Mouse (Mus musculus) embryonic stem cell, embryonic (primary cell): ENCODE data around the gene C1qtnf5.

Source experiments
- CTCF ChIA-PET, 4 experiments: fragments of 300-600 bp in 2 of 4; fragments of 350-600 bp in 2 of 4; sonication (Branson Sonifier 250); formaldehyde crosslinking; loops; one replicate each; lab custom pipeline; 2022; ENCODE audit warnings: inconsistent platforms in 2 of 4; lab: Charles Lee
- POLR2A ChIA-PET, 4 experiments: fragments of 300-600 bp in 2 of 4; fragments of 350-600 bp in 2 of 4; sonication (Branson Sonifier 250); formaldehyde crosslinking; loops; one replicate each; lab custom pipeline; 2022; ENCODE audit warnings: antibody characterized with exemption in 4 of 4, inconsistent platforms in 1 of 4; lab: Charles Lee

Gene C1qtnf5

DNA sequence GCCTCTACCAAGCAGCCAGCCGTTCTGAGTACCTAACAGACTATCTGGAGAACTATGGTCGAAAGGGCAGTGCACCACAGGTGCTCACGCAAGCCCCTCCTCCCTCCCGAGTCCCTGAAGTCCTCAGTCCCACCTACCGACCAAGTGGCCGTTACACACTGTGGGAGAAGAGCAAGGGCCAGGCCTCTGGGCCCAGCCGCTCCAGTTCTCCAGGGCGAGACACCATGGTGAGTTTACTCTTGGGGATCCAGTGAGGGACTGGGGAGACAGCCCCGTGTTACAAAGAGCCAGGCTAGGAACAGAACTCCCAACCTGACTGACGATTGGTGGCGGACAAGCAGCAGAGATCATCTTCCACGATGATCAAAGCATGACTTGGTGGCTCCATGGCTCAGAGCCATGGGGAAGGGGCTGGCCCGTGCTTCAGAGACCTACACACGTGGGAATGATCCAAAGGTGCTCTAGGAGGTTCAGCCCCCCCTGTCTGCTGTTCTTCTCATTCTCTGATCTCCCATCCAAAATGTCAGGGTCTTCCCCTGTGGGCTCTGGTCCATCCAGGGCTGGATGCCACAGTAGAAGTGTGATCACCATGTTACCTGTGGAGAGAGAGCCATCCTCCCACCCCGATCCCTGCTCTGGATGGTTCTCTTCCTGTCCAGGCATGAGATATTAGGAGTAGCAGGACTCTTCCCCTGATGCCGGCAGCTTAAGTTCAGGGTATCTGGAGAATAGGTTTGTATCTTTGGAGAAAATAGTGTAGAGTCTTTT is 30.9 kb upstream of the C1qtnf5 start:
- CTCF ChIA-PET: interaction anchor here (0.6 to 5.5 kb wide), 47 partner anchors 9 to 1047 kb away, joined by 3 to 97 read pairs (median 5); partner anchors contain the start of genes Usp2 (in 2 of the 4), C1qtnf5 (in 1 of the 4), Dpagt1 (in 1 of the 4) and Gm49380 (in 1 of the 4)
- POLR2A ChIA-PET: interaction anchor here (0.5 to 2.4 kb wide), 25 partner anchors 7 to 723 kb away, joined by 3 to 17 read pairs (median 4); partner anchors contain the start of genes H2afx (in 2 of the 4) and Usp2 (in 2 of the 4)

DNA sequence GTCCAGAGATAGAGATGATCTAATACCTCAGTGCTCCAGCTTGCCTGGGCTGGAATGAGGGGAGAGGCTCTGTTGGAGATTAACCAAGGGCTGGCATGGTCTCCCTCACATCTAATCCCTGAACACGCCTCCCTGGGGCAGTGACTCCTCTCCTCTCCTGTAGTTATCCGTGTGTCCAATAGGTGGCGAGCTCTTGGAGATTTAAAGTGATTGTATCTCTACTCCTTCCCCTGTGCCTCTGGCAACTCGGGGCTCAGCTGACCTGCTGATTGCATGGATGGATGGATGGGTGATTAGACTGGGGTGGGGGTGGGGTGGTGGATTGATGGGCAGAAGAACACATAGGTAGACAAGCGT is 30.3 kb upstream of the C1qtnf5 start:
- POLR2A ChIA-PET: interaction anchor here (0.6 to 2.4 kb wide), 24 partner anchors 8 to 724 kb away, joined by 3 to 17 read pairs (median 4); partner anchors contain the start of genes H2afx (in 2 of the 4) and Usp2 (in 2 of the 4)
- CTCF ChIA-PET: interaction anchor here (0.5 to 5.5 kb wide), 58 partner anchors 9 to 1048 kb away, joined by 3 to 97 read pairs (median 4); partner anchors contain the start of genes Usp2 (in 2 of the 4), C1qtnf5 (in 1 of the 4), Dpagt1 (in 1 of the 4) and Gm49380 (in 1 of the 4)

DNA sequence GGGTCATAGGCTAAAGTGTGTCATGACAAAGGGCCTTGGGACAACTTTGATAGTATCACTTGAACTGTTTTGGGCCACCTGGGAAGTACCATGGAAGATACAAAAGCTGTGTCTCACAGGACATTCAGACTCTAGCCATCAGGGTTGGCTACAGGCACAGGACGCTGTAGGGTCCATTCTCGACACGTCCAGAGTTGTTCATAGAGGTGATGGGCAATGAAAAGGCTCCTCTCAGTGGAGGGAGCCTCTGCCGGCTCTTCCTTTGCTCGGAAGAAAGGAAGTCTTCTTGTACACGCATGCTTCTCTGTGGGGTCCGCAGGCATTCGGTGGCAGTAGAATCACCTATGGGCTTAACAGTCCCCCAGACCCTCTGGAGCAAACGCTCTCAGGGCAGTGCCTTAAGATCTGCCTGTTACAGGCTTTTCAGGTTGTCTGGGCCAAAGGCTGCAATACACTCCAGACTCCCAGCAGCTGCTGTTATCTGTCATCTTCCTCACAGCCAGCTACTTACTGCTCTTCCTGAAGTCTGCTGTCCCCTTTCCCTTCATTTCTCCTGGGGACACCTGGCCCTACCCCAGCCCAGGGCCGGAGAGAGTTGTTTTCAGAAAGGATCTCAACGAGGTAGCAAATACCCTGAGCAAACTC is 29.7 kb upstream of the C1qtnf5 start:
- POLR2A ChIA-PET: interaction anchor here (0.7 to 2.4 kb wide), 20 partner anchors 7 to 266 kb away, joined by 3 to 17 read pairs (median 5); partner anchors contain the start of genes Usp2 (in 2 of the 4) and H2afx (in 1 of the 4)
- CTCF ChIA-PET: interaction anchor here (0.5 to 5.5 kb wide), 50 partner anchors 8 to 801 kb away, joined by 3 to 97 read pairs (median 5); partner anchors contain the start of genes Usp2 (in 2 of the 4), C1qtnf5 (in 1 of the 4), Dpagt1 (in 1 of the 4) and Gm49380 (in 1 of the 4)

DNA sequence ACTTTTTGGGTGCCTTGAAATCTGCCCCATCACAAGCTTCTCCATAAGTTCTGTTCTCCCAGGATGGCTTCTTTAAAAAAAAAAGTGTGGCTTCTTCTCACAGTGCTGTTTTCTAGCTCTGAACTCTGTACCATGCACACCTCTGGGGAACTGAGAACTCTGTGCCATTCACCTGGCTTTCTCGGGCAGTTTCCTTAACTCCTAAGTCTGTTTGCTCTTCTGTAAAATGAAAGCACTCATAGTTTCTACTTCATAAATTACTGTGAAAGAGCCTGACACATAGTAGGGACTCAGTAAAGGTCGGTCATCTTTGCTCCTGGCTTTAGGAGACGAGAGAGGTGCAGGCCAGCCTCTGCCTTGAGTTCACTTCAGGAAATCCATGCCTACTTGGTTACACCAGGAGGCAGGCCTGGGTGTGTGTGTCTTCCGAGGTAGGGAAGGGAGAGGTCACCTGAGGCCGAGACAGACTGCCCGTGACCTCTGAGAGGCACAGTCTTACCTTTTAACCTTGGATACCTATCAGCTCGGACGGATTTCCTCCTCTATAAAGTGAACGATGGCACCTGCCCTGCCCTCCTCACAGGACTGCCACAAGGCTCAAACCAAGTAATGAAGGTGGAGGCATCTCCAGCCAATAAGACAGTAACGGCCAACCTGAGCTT is 28.8 kb upstream of the C1qtnf5 start:
- POLR2A ChIA-PET: interaction anchor here in 1 of 4 experiments (1.4 kb wide), 1 partner anchor 9 kb away, joined by 3 read pairs; no protein-coding TSS in a partner anchor
- CTCF ChIA-PET: interaction anchor here (0.6 to 5.5 kb wide), 12 partner anchors 8 to 208 kb away, joined by 3 to 97 read pairs (median 9); partner anchors contain the start of genes Gm49380 (in 1 of the 4), Rnf26 (in 1 of the 4) and Usp2 (in 1 of the 4)

DNA sequence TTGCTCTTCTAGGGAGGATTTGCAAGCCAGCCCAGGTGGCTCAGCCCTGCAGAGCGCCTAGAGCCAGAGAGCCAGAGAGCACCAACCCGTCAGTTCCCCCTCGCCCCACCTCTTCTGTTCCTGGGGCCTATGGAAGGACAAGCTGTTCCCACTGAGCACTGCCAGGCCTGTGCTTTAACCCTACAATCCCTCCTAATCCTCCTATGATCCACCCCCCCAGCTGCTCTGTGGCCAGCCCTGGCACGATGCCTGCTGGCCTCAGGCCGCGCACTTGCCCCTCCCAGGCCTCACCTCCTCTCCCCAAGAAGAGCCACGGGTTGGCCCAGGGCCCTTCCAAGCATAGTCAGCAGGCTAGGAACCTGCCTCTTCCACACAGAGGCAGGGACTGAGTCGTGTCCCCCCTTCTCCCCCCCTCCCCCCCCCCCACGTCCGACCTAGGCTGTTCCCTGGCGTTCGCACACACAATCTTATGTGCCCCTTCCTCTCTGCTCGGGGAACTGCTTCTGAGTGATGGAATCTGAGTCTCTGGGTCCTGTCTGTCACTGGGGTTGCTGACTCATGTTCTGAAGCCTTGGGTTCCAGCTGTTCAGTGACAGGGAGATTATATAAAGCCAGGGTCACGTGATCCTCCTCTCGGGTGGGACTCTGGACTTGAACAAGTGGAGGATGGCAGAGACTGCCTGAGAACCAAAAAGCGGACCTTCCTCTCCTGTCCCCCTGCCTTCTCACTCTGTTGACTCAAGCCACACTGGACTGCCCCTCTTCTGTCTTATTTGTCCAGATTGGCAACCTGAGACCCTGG is 27.9 kb upstream of the C1qtnf5 start:
- ChIA-PET POLR2A (interaction anchor here in 1 of 4 experiments (1.4 to 2.2 kb wide), 2 partner anchors 8 to 10 kb away, joined by 3 to 7 read pairs; no protein-coding TSS in a partner anchor), CTCF (interaction anchor here in 2 of 4 experiments (0.7 to 5.4 kb wide), 5 partner anchors 9 to 95 kb away, joined by 3 to 50 read pairs (median 6); partner anchors contain the start of genes Gm49380 (in 1 of the 2) and Rnf26 (in 1 of the 2))

DNA sequence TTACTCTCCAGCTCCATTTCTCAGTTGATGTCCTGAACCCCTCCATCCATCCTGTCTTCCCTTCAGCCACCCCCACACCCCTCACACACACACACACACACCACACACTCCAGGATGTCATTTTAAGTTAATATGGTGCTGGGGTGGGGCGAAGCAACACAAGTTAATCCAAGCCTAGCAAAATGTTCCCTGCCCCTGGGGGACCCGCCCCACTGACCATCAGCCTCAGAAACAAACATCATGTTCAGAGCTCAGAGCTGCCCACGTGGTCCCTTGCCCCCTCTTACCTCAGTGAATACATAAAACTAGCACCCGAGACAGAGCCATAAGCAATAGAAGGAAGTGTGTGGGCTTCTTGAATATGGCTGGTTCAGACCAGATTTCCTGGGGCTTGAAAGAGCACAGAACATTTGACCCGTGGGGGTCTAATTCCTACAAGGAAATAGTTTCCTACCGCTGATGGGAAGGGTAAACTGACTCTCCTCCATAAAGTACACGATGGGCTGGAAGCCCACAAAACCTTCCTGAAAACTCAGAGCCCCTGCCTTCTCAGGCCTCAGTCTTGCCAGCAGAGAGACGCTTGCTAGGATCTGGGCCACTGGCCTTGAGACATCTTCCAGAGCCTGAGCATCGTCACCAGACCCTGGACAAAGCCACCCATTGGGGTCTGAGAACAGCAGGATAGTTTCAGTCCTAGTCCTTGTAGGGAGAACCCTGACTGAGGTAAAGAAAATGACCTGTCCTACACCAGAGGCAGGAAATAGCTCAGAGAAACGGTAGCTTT is 26.9 kb upstream of the C1qtnf5 start:
- CTCF ChIA-PET: interaction anchor here in 1 of 4 experiments (1.5 to 2.6 kb wide), 2 partner anchors 7 to 9 kb away, joined by 4 to 9 read pairs; no protein-coding TSS in a partner anchor

DNA sequence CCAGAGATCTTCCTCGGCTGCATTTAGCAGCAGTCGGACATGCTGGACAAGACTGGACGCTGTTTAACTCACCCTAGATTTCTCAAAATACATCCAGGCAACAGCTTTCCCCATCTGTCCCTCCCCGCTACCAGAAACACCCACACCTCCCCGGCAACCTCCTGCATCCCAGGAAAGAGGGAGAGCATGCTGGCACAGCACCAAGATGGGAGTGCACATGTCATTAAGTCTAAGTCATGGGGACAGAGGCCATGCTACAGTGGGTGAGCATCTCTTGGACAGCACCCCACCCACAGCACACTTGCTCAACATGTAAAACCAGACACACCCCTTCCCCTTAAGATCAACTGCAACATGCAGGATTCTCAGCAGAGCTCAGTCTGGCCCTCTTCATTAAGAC is 26.1 kb upstream of the C1qtnf5 start:
- ChIA-PET POLR2A (interaction anchor here in 1 of 4 experiments (2.2 kb wide), 1 partner anchor 9 kb away, joined by 7 read pairs; no protein-coding TSS in a partner anchor), CTCF (interaction anchor here in 1 of 4 experiments (1.5 kb wide), 1 partner anchor 8 kb away, joined by 4 read pairs; no protein-coding TSS in a partner anchor)

More for the DNA sequence above, 26.9 kb upstream of the C1qtnf5 start:
- POLR2A ChIA-PET: interaction anchor here in 1 of 4 experiments (1.4 to 2.2 kb wide), 2 partner anchors 7 to 9 kb away, joined by 3 to 7 read pairs; no protein-coding TSS in a partner anchor

DNA sequence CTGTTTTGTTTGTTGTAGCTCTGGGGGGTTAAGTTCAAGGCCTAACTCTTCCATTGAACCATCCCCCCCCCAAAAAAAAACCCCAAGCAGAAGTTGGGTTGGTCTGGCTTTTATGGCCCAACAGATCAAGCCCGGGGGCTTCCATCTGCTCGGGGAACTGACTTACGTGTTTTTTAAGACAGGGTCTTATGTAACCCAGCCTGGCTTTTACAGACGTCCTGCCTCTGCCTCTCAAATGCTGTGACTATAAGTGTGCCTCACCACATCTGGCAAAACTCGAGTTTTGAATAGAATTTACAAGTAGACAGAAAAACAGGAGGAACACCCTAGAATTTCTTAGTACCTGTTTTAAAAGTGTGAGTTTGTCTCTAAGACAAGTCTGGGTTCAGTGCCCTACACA is 25.5 kb upstream of the C1qtnf5 start:
- CTCF ChIA-PET: interaction anchor here in 2 of 4 experiments (1.2 to 1.5 kb wide), 2 partner anchors 9 to 14 kb away, joined by 4 to 5 read pairs; no protein-coding TSS in a partner anchor

DNA sequence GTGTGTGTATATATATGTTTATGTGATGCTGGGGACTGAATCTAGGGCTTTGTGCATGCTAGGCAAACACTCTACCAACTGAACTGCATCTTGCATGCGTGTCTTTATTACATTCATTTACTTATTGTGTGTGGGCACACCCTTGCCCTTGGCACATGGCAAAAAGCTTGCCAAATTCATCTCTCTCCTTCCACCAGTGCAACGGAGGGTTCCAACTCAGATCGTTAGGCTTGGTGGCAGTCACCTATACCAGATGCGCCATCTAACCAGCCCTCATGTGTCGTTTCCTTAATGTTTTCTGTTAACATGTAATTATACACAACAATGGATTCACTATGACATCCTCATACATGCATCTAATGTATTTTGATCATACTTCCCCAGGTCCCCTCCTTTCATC is 24.8 kb upstream of the C1qtnf5 start:
- ChIA-PET POLR2A (interaction anchor here in 1 of 4 experiments (1.3 to 4.5 kb wide), 2 partner anchors 13 to 91 kb away, joined by 3 to 23 read pairs; no protein-coding TSS in a partner anchor), CTCF (interaction anchor here in 3 of 4 experiments (0.5 to 1.5 kb wide), 4 partner anchors 12 to 977 kb away, joined by 3 to 5 read pairs (median 4); no protein-coding TSS in a partner anchor)

More for the DNA sequence above, 25.5 kb upstream of the C1qtnf5 start:
- POLR2A ChIA-PET: interaction anchor here in 1 of 4 experiments (2.2 kb wide), 1 partner anchor 8 kb away, joined by 7 read pairs; no protein-coding TSS in a partner anchor

DNA sequence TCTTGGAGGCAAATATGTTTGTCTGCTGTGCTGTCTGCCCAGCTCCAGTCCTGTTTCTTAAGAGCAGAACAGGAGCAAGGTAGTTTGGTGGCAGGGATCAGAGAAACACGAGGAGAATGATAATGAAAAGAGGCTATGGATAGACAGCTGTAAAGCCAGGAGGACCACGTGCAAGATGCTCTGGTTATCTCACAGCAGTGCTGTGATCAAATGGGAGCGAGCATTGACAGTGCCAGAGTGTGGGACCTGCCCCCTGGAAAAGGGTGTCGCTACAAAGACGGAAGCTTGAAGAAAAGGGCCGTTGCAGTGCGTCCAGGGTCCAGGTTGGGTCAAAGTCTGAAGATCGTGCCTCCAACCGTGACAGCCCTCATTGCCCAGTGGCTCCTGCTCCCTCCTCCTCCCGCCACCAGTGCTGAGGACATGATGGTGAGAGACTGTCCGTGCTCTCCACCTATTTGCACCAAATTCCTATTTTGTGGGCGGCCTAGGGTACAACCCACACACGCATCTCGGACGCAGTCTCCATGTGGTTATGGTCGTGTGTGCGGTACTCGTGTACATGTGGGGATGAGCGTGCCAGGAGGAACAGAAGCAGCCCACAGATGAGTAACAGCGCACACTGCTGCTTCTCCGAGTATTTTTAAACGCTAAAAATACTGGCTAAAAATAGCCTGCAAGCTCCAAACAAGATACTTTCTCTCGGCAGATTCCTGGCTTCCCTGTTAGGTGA is 23.5 kb upstream of the C1qtnf5 start:
- POLR2A ChIA-PET: interaction anchor here in 3 of 4 experiments (0.6 to 4.5 kb wide), 20 partner anchors 8 to 638 kb away, joined by 3 to 23 read pairs (median 4); partner anchors contain the start of genes Usp2 (in 2 of the 3), C2cd2l (in 1 of the 3) and H2afx (in 1 of the 3)

DNA sequence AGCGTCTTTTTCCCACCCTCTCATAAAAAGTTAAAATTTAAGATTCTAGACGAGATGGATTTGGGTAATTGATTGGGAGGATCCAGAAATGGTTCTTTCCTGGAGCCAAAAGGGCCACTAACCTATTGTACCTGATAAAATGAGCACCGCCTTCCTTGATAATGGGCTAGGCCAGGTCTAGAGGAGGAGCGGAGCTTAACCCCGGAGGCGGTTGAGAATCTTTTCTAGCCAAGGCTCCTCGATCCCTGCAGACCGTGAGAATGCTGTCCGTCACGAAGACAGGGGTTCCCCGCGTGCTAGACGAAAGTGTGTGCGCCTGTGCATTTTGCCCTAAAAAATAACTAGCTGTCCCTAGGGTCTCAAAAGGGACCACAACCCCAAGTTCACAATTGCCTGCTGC is 22.8 kb upstream of the C1qtnf5 start:
- CTCF ChIA-PET: interaction anchor here (0.5 to 7.2 kb wide), 19 partner anchors 9 to 1404 kb away, joined by 3 to 48 read pairs (median 5); partner anchors contain the start of gene Usp2 (in 1 of the 4)
- POLR2A ChIA-PET: interaction anchor here in 3 of 4 experiments (0.6 to 4.5 kb wide), 24 partner anchors 8 to 313 kb away, joined by 3 to 23 read pairs (median 4); partner anchors contain the start of genes Usp2 (in 2 of the 3), C2cd2l (in 1 of the 3), Cbl (in 1 of the 3) and H2afx (in 1 of the 3)

More for the DNA sequence above, 23.5 kb upstream of the C1qtnf5 start:
- CTCF ChIA-PET: interaction anchor here in 3 of 4 experiments (0.5 to 7.2 kb wide), 15 partner anchors 8 to 348 kb away, joined by 3 to 48 read pairs (median 4); no protein-coding TSS in a partner anchor

DNA sequence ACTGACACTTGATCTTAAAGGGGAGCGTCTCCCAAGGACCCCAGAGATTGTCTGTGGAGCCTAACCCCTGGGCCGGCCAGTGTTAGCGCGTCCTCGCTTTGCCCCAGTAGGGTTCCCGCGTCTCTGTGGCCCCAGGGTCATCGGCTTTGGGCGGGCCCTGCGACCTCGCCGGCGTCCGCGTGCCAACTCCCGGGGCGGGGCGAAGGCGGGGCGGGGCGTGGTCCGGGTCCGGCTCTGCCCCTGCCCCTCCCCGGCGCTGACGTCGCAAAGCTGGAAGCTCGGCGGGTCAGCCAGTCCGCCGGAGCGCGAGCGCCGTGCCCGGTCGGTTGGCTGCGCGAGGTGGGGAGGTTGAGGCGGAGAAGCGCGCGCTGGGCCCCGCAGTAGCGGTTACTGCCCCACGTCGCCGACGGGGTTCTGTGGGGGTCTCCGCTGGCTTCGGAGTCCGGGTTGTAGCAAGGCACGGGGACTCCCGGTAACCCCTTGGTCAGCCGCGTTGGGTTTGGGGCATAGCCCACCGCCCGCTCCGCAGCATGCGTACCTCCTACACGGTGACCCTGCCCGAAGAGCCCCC is 22.3 kb upstream of the C1qtnf5 start:
- POLR2A ChIA-PET: interaction anchor here (0.6 to 4.5 kb wide), 27 partner anchors 8 to 312 kb away, joined by 3 to 23 read pairs (median 4); partner anchors contain the start of genes Usp2 (in 3 of the 4), C2cd2l (in 1 of the 4), Cbl (in 1 of the 4) and H2afx (in 1 of the 4)

DNA sequence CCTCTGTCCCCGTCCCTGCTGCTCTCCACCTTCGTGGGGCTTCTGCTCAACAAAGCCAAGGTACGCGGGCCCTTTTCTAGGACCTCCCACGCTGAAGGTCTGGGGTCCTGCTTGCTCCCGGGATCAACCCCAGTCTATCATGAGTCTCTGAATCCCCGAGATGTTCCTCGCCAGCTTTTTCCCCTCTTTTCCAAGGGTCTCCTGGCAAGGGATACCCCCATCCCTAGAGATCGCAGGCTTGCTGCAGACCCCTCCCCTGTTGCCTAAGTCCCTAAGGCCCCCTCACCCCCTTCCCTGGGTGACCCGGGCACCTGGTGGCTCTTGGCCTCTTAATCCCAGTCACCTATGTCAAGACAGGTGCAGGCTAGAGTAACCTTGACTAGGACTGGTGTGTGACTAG is 21.8 kb upstream of the C1qtnf5 start:
- CTCF ChIA-PET: interaction anchor here in 3 of 4 experiments (0.6 to 7.2 kb wide), 17 partner anchors 9 to 1270 kb away, joined by 3 to 48 read pairs (median 5); partner anchors contain the start of gene Usp2 (in 2 of the 3)
- POLR2A ChIA-PET: interaction anchor here (0.8 to 4.5 kb wide), 22 partner anchors 9 to 312 kb away, joined by 3 to 23 read pairs (median 5); partner anchors contain the start of genes Usp2 (in 2 of the 4), Cbl (in 1 of the 4), H2afx (in 1 of the 4) and Slc37a4 (in 1 of the 4)

More for the DNA sequence above, 22.3 kb upstream of the C1qtnf5 start:
- CTCF ChIA-PET: interaction anchor here (0.5 to 7.2 kb wide), 16 partner anchors 9 to 1405 kb away, joined by 3 to 48 read pairs (median 5); partner anchors contain the start of gene Usp2 (in 2 of the 4)
